Mouse (Mus musculus) heart, adult 2 months (tissue): Measurements from ENCODE around the gene Galnt6.

Experiments
- CTCF ChIP-seq: fragments of 200-600 bp; IDR thresholded peaks from 2 replicates; pipeline ENCODE4 v1.8.1; 2022; ENCODE audit warnings: antibody characterized with exemption, mild to moderate bottlenecking, moderate library complexity
- EP300 ChIP-seq: fragments of 200-500 bp; IDR thresholded peaks from 2 replicates; pipeline ENCODE4 v1.6.1; 2011; ENCODE audit warnings: low read depth, low read length, control low read depth; ENCODE audit not compliant: insufficient read depth
- POLR2A ChIP-seq: fragments of 200-500 bp; IDR thresholded peaks from 2 replicates; pipeline ENCODE4 v1.6.1; 2011; ENCODE audit warnings: mild to moderate bottlenecking, low read depth, low read length, control low read depth; ENCODE audit not compliant: insufficient read depth

- TF ChIP-seq CTCF (no peak), EP300 (no peak), POLR2A (no peak)
These were observed 41.7 kb downstream of the Galnt6 start, which contains the start of gene Cela1 for GRCm38 (mm10) chr15:100687430-100687971.
